Mouse (Mus musculus) left cerebral cortex, adult 8-10 months (tissue): ENCODE data around the gene Cd300a. TPM values are rescaled to one million over a fixed set of nuclear protein-coding genes. Genes with fewer than 3 reads are reported as not detected.

Source experiments
- DNase-seq, 2 experiments: peaks; one replicate each; pipeline ENCODE4 v3.0.0; 2022; ENCODE audit warnings: low spot score in 2 of 2
- total RNA-seq, 4 experiments: library from RNA; stranded (reverse); gene quantifications; 2 replicates each; pipeline ENCODE4 v1.2.4; 2022

Cd300a gene
- total RNA-seq, 4 experiments from 2014 or later = 0.40 to 0.87 (median 0.73) TPM

GRCm38 (mm10) chr11:114866486-114867360 is 23.1 kb upstream of the Cd300a start:
- no peak for DNase-seq

GRCm38 (mm10) chr11:114867361-114868235 is 22.2 kb upstream of the Cd300a start:
- no peak for DNase-seq

GRCm38 (mm10) chr11:114868280-114868679 is 21.6 kb upstream of the Cd300a start:
- DNase-seq = no peak

- no peak for DNase-seq
These were observed 20.1 kb upstream of the Cd300a start for GRCm38 (mm10) chr11:114869787-114870186.

GRCm38 (mm10) chr11:114871540-114871939 is 18.3 kb upstream of the Cd300a start:
- no peak for DNase-seq

GRCm38 (mm10) chr11:114873022-114873817 is 16.6 kb upstream of the Cd300a start:
- DNase-seq = no peak

GRCm38 (mm10) chr11:114874226-114875145 is 15.4 kb upstream of the Cd300a start:
- DNase-seq = no peak

GRCm38 (mm10) chr11:114875301-114875801 is 14.5 kb upstream of the Cd300a start:
- no peak for DNase-seq

GRCm38 (mm10) chr11:114876176-114876575 is 13.7 kb upstream of the Cd300a start:
- DNase-seq = no peak

- DNase-seq = no peak
These were observed 13.2 kb upstream of the Cd300a start for GRCm38 (mm10) chr11:114876621-114877020.

- peak in 1 of 2 experiments; percentile 30 for DNase-seq
These were observed 12.7 kb upstream of the Cd300a start for GRCm38 (mm10) chr11:114877145-114877544.

GRCm38 (mm10) chr11:114879666-114880065 is 10.2 kb upstream of the Cd300a start:
- no peak for DNase-seq

- no peak for DNase-seq
These were observed 9.7 kb upstream of the Cd300a start for GRCm38 (mm10) chr11:114880185-114880584.

- DNase-seq = no peak
These were observed 9.3 kb upstream of the Cd300a start for GRCm38 (mm10) chr11:114880589-114880988.

- DNase-seq = no peak
These were observed 6.5 kb upstream of the Cd300a start for GRCm38 (mm10) chr11:114883251-114883789.

- DNase-seq = no peak
These were observed 5.3 kb upstream of the Cd300a start for GRCm38 (mm10) chr11:114884380-114885100.

- DNase-seq = no peak
These were observed 701 bp downstream of the Cd300a start for GRCm38 (mm10) chr11:114890542-114890941.

GRCm38 (mm10) chr11:114896085-114896484 is 6.2 kb downstream of the Cd300a start:
- no peak for DNase-seq

GRCm38 (mm10) chr11:114898026-114898425 is 8.2 kb downstream of the Cd300a start:
- DNase-seq = no peak
